Mouse (Mus musculus) thymus, adult 2 months (tissue): ENCODE results near the gene Utp6.

Experiments used
- CTCF ChIP-seq: fragments of 200-500 bp; IDR thresholded peaks from 2 replicates; pipeline ENCODE4 v1.5.1; 2012; ENCODE audit warnings: mild to moderate bottlenecking, control low read depth, low read length, moderate library complexity, borderline replicate concordance; ENCODE audit not compliant: control insufficient read depth, poor library complexity, insufficient read depth; ENCODE audit errors: extremely low read depth
- POLR2A ChIP-seq: fragments of 200-500 bp; IDR thresholded peaks from 2 replicates; pipeline ENCODE4 v1.6.1; 2012; ENCODE audit warnings: mild to moderate bottlenecking, low read length, control low read depth, moderate library complexity; ENCODE audit not compliant: control insufficient read depth, poor library complexity, insufficient read depth; ENCODE audit errors: extremely low read depth

- TF ChIP-seq CTCF = no peak
- no peak for TF ChIP-seq POLR2A
Measured at GRCm38 (mm10) chr11:79993356-79994270, 31.4 kb upstream of the Utp6 start.
